Comparison of ENCODE assay signal across 16 mouse cellular contexts in genomic region chrX:140932066-140932465, GRCm38 (mm10). TPM values are rescaled to one million over a fixed set of nuclear protein-coding genes. Genes with fewer than 3 reads are reported as not detected.
DNase-seq lines count a peak whose midpoint lies in the region; ATAC-seq and TF ChIP-seq lines count a peak whose summit lies in the region.
"Had no signal": no experiment of that assay in that cellular context is flagged by ENCODE, and none has a peak within 500 bp of the region (broad histone marks: within the 10 kb centered on the region; RNA-seq: fewer than 3 reads in every experiment).

No protein-coding gene starts in this region.

- H3K27ac ChIP-seq in hindbrain, embryonic 16.5 days (ENCODE audit: low read depth, low read length), result no peak overlapping the region
- H3K27ac ChIP-seq in hindbrain, embryonic 13.5 days, result no peak overlapping the region
- H3K27ac ChIP-seq in midbrain, embryonic 15.5 days, result no peak overlapping the region
- no peak overlapping the region for H3K27ac ChIP-seq in midbrain, embryonic 10.5 days (replicated peaks)
- H3K27ac ChIP-seq in hindbrain, postnatal 0 days, result no peak overlapping the region
- H3K27ac ChIP-seq: limb, embryonic 15.5 days had no signal

- no peak overlapping the region for H3K4me2 ChIP-seq in hindbrain, embryonic 16.5 days (ENCODE audit: low read length)
- no peak overlapping the region for H3K4me2 ChIP-seq in hindbrain, embryonic 13.5 days
- no peak overlapping the region for H3K4me2 ChIP-seq in midbrain, embryonic 15.5 days
- H3K4me2 ChIP-seq in hindbrain, postnatal 0 days (ENCODE audit: low read depth, low read length), result no peak overlapping the region
- H3K4me2 ChIP-seq: limb, embryonic 15.5 days had no signal

- no peak overlapping the region for H3K9ac ChIP-seq in hindbrain, embryonic 16.5 days (ENCODE audit: low read depth, low read length)
- H3K9ac ChIP-seq in hindbrain, embryonic 13.5 days, result no peak overlapping the region
- no peak overlapping the region for H3K9ac ChIP-seq in midbrain, embryonic 15.5 days
- no peak overlapping the region for H3K9ac ChIP-seq in hindbrain, postnatal 0 days (replicated peaks; ENCODE audit: low read length)
- H3K9ac ChIP-seq: limb, embryonic 15.5 days had no signal

- no peaks in the 10 kb centered on the region for H3K9me3 ChIP-seq in hindbrain, embryonic 16.5 days (ENCODE audit: control insufficient read depth, low read length)
- H3K9me3 ChIP-seq in hindbrain, embryonic 13.5 days, result no peaks in the 10 kb centered on the region
- no peaks in the 10 kb centered on the region for H3K9me3 ChIP-seq in midbrain, embryonic 15.5 days
- no peaks in the 10 kb centered on the region for H3K9me3 ChIP-seq in midbrain, embryonic 10.5 days (replicated peaks)
- no peaks in the 10 kb centered on the region for H3K9me3 ChIP-seq in hindbrain, postnatal 0 days (ENCODE audit: low read length)
- H3K9me3 ChIP-seq: limb, embryonic 15.5 days had no signal

- 63% methylated on average over 3 of the region's 3 CpGs for WGBS in hindbrain, embryonic 16.5 days
- WGBS in hindbrain, embryonic 13.5 days, result 66% methylated on average over 3 of the region's 3 CpGs
- 66% methylated on average over 3 of the region's 3 CpGs for WGBS in midbrain, embryonic 15.5 days
- WGBS in midbrain, embryonic 10.5 days, result 77% methylated on average over 3 of the region's 3 CpGs
- WGBS in hindbrain, postnatal 0 days, result 68% methylated on average over 3 of the region's 3 CpGs

- peak; percentile 45; the same call in 1 of the 2 replicates for ATAC-seq in hindbrain, embryonic 16.5 days
- ATAC-seq in hindbrain, embryonic 13.5 days (ENCODE audit: low FRiP score), result no peak; the same call in 1 of the 2 replicates
- peak; percentile 74; the same call in 1 of the 2 replicates for ATAC-seq in midbrain, embryonic 15.5 days (replicated peaks)
- ATAC-seq in hindbrain, postnatal 0 days, result 0 out of 2 replicates have a peak, but pooled peaks have one; percentile 64

- no peaks in the 10 kb centered on the region for H3K36me3 ChIP-seq in hindbrain, embryonic 16.5 days (ENCODE audit: control insufficient read depth, insufficient read depth, low read length)
- no peaks in the 10 kb centered on the region for H3K36me3 ChIP-seq in hindbrain, embryonic 13.5 days
- no peaks in the 10 kb centered on the region for H3K36me3 ChIP-seq in midbrain, embryonic 15.5 days (replicated peaks)
- H3K36me3 ChIP-seq in midbrain, embryonic 10.5 days, result no peaks in the 10 kb centered on the region
- H3K36me3 ChIP-seq in hindbrain, postnatal 0 days (ENCODE audit: insufficient read depth, low read length), result no peaks in the 10 kb centered on the region
- H3K36me3 ChIP-seq: limb, embryonic 15.5 days had no signal

- no peak overlapping the region for H3K4me3 ChIP-seq in hindbrain, embryonic 16.5 days (ENCODE audit: low read length)
- H3K4me3 ChIP-seq in hindbrain, embryonic 13.5 days, result no peak overlapping the region
- H3K4me3 ChIP-seq in midbrain, embryonic 15.5 days, result no peak overlapping the region
- no peak overlapping the region for H3K4me3 ChIP-seq in midbrain, embryonic 10.5 days
- no peak overlapping the region for H3K4me3 ChIP-seq in hindbrain, postnatal 0 days (ENCODE audit: low read length)
- H3K4me3 ChIP-seq: limb, embryonic 15.5 days had no signal

- H3K4me1 ChIP-seq in hindbrain, embryonic 16.5 days (ENCODE audit: control insufficient read depth, insufficient read depth, low read depth, low read length), result no peaks in the 10 kb centered on the region
- no peaks in the 10 kb centered on the region for H3K4me1 ChIP-seq in hindbrain, embryonic 13.5 days (replicated peaks)
- H3K4me1 ChIP-seq in midbrain, embryonic 15.5 days, result no peaks in the 10 kb centered on the region
- no peaks in the 10 kb centered on the region for H3K4me1 ChIP-seq in midbrain, embryonic 10.5 days
- H3K4me1 ChIP-seq in hindbrain, postnatal 0 days (ENCODE audit: insufficient read depth, low read length), result no peaks in the 10 kb centered on the region
- H3K4me1 ChIP-seq: limb, embryonic 15.5 days had no signal

- peak; percentile 65 for TF ChIP-seq CTCF in hindbrain, postnatal 0 days (IDR thresholded peaks at IDR 0.05; ENCODE audit: low read depth)

- DNase-seq in midbrain, embryonic 10.5 days (ENCODE audit: low spot score), result no peak
- DNase-seq in Muller cell, postnatal 12 days (ENCODE audit: inconsistent ontology term), result peak; percentile 5
- DNase-seq in hindbrain, postnatal 0 days (ENCODE audit: low spot score), result peak; percentile 58
- no peak for DNase-seq in embryo, embryonic 11 days
- no peak for DNase-seq in adrenal gland, postnatal 25 days
- DNase-seq: heart, postnatal 14 days; layer of hippocampus, adult 9-11 months; lung, postnatal 14 days; thymus, adult 18-20 months had no signal

- H3K27me3 ChIP-seq in hindbrain, embryonic 16.5 days (replicated peaks; ENCODE audit: control insufficient read depth, insufficient read depth, low read length), result peaks cover 11% of the 10 kb centered on the region
- peaks cover 62% of the 10 kb centered on the region for H3K27me3 ChIP-seq in hindbrain, embryonic 13.5 days
- H3K27me3 ChIP-seq in midbrain, embryonic 15.5 days (replicated peaks), result peaks cover 26% of the 10 kb centered on the region
- H3K27me3 ChIP-seq in midbrain, embryonic 10.5 days (ENCODE audit: low read depth, poor library complexity, severe bottlenecking), result peaks cover 99% of the 10 kb centered on the region
- no peaks in the 10 kb centered on the region; the same call in 1 of the 2 replicates for H3K27me3 ChIP-seq in hindbrain, postnatal 0 days (ENCODE audit: insufficient read depth, low read length)

RNA-seq across cellular contexts. Expression of gene Psmd10, which starts 24.5 kb away (rescaled TPM):
- 46.3 and 46.6 TPM in 2 replicates for polyA plus RNA-seq in hindbrain, embryonic 16.5 days (2015; fragmentation: Nextera tagmentation; extraction: Ambion mirVana)
- 49.5 and 51.0 TPM in 2 replicates for polyA plus RNA-seq in hindbrain, embryonic 13.5 days (2015; fragmentation: Nextera tagmentation; extraction: Ambion mirVana)
- polyA plus RNA-seq in midbrain, embryonic 15.5 days (2015; fragmentation: Nextera tagmentation; extraction: Ambion mirVana), result 43.5 and 46.1 TPM in 2 replicates
- polyA plus RNA-seq in midbrain, embryonic 10.5 days (2016; fragmentation: Nextera tagmentation; extraction: Ambion mirVana), result 53.9 and 55.7 TPM in 2 replicates
- total RNA-seq in hindbrain, postnatal 0 days (2014; rRNA removed), result 9.1 and 14.3 TPM in 2 replicates
- 35.0 and 37.8 TPM in 2 replicates for polyA plus RNA-seq in hindbrain, postnatal 0 days (2015; fragmentation: Nextera tagmentation; extraction: Ambion mirVana)
- 27.4 and 33.5 TPM in 2 replicates for total RNA-seq in adrenal gland, postnatal 25 days (2021)

RNA-seq across cellular contexts. Expression of gene Atg4a, which starts 24.6 kb away (rescaled TPM):
- 9.8 and 10.3 TPM in 2 replicates for polyA plus RNA-seq in hindbrain, embryonic 16.5 days (2015; fragmentation: Nextera tagmentation; extraction: Ambion mirVana)
- 8.8 and 10.1 TPM in 2 replicates for polyA plus RNA-seq in hindbrain, embryonic 13.5 days (2015; fragmentation: Nextera tagmentation; extraction: Ambion mirVana)
- 8.3 and 9.3 TPM in 2 replicates for polyA plus RNA-seq in midbrain, embryonic 15.5 days (2015; fragmentation: Nextera tagmentation; extraction: Ambion mirVana)
- 12.0 and 12.8 TPM in 2 replicates for polyA plus RNA-seq in midbrain, embryonic 10.5 days (2016; fragmentation: Nextera tagmentation; extraction: Ambion mirVana)
- 4.8 and 20.7 TPM in 2 replicates for total RNA-seq in hindbrain, postnatal 0 days (2014; rRNA removed)
- polyA plus RNA-seq in hindbrain, postnatal 0 days (2015; fragmentation: Nextera tagmentation; extraction: Ambion mirVana), result 11.9 and 14.1 TPM in 2 replicates
- total RNA-seq in adrenal gland, postnatal 25 days (2021), result 10.4 and 14.7 TPM in 2 replicates

RNA-seq across cellular contexts. Expression of gene Vsig1, which starts 24.7 kb away (rescaled TPM):
- not detected in 2 replicates for polyA plus RNA-seq in hindbrain, embryonic 16.5 days (2015; fragmentation: Nextera tagmentation; extraction: Ambion mirVana)
- polyA plus RNA-seq in hindbrain, embryonic 13.5 days (2015; fragmentation: Nextera tagmentation; extraction: Ambion mirVana), result 0.16 TPM in 1 of 2 replicates, not detected in the other
- polyA plus RNA-seq in midbrain, embryonic 15.5 days (2015; fragmentation: Nextera tagmentation; extraction: Ambion mirVana), result 0.09 and 0.10 TPM in 2 replicates
- not detected in 2 replicates for polyA plus RNA-seq in midbrain, embryonic 10.5 days (2016; fragmentation: Nextera tagmentation; extraction: Ambion mirVana)
- total RNA-seq in hindbrain, postnatal 0 days (2014; rRNA removed), result 0.10 TPM in 1 of 2 replicates, not detected in the other
- 0.09 TPM in 1 of 2 replicates, not detected in the other for polyA plus RNA-seq in hindbrain, postnatal 0 days (2015; fragmentation: Nextera tagmentation; extraction: Ambion mirVana)
- total RNA-seq in adrenal gland, postnatal 25 days (2021), result not detected in 2 replicates
- total RNA-seq: ES-E14; gastrocnemius, postnatal 4 days; heart, postnatal 14 days had no signal
- polyA plus RNA-seq: limb, embryonic 15.5 days; spleen, adult 2 months had no signal

Comparison
In these comparisons a context has a peak if more than half of its experiments do, and no peak if none do; other contexts are left out.
1. DNase-seq: peak in Muller cell, postnatal 12 days (single experiment) and hindbrain, postnatal 0 days (single experiment); none in midbrain, embryonic 10.5 days (single experiment), embryo, embryonic 11 days (single experiment) and adrenal gland, postnatal 25 days (single experiment).